Mouse (Mus musculus) CH12.LX (cell line): ENCODE data around the gene Trnt1.

Source experiments
- HCFC1 ChIP-seq: IDR thresholded peaks from 2 replicates; pipeline ENCODE4 v1.6.1; 2012; ENCODE audit warnings: low read depth, mild to moderate bottlenecking, inconsistent platforms, low read length, improper control_type of control experiment
- JUN ChIP-seq: IDR thresholded peaks from 2 replicates; pipeline ENCODE4 v1.6.1; 2011; ENCODE audit warnings: low read depth, mild to moderate bottlenecking, low read length, improper control_type of control experiment, moderate library complexity; ENCODE audit not compliant: insufficient read depth
- MAFK ChIP-seq: IDR thresholded peaks from 2 replicates; pipeline ENCODE4 v1.6.1; 2011; ENCODE audit warnings: low read length, improper control_type of control experiment; ENCODE audit not compliant: insufficient replicate concordance
- MAX ChIP-seq: IDR thresholded peaks from 2 replicates; pipeline ENCODE4 v1.6.1; 2011; ENCODE audit warnings: low read length, improper control_type of control experiment
- MAZ ChIP-seq: IDR thresholded peaks from 2 replicates; pipeline ENCODE4 v1.6.1; 2012; ENCODE audit warnings: low read depth, mild to moderate bottlenecking, inconsistent platforms, low read length, improper control_type of control experiment, moderate library complexity
- MEF2A ChIP-seq: IDR thresholded peaks from 2 replicates; pipeline ENCODE4 v1.6.1; 2014; ENCODE audit warnings: low read depth, mild to moderate bottlenecking, inconsistent platforms, low read length, improper control_type of control experiment, borderline replicate concordance

- TF ChIP-seq JUN (no peak), MEF2A (no peak), MAZ (no peak), MAX (no peak), MAFK (no peak), HCFC1 (no peak)
These were observed 2.1 kb upstream of the Trnt1 start for GRCm38 (mm10) chr6:106766774-106767173.
